Mouse (Mus musculus): ENCODE results near the gene Stmnd1. TPM values are rescaled to one million over a fixed set of nuclear protein-coding genes. Genes with fewer than 3 reads are reported as not detected.
"Not testable (repeated sequence)": the region's sequence is repeated elsewhere in the genome, so short reads cannot be mapped to it uniquely, and the experiment has no call there.

The Stmnd1 gene
- polyA plus RNA-seq, 1 experiment from 2014 or later = 0.33 TPM

- no peak for DNase-seq (ENCODE audit: low spot score)
These were observed 14.9 kb downstream of the Stmnd1 start for GRCm38 (mm10) chr13:46288372-46288771.

GRCm38 (mm10) chr13:46290537-46290936, 17.0 kb downstream of the Stmnd1 start:
- DNase-seq (ENCODE audit: low spot score) = peak; percentile 28

- no peak for DNase-seq (ENCODE audit: low spot score)
These were observed 20.8 kb downstream of the Stmnd1 start for GRCm38 (mm10) chr13:46294365-46294764.

- DNase-seq (ENCODE audit: low spot score) = no peak
These were observed 24.2 kb downstream of the Stmnd1 start for GRCm38 (mm10) chr13:46297701-46298100.

- peak; percentile 77 for DNase-seq (ENCODE audit: low spot score)
These were observed 37.3 kb downstream of the Stmnd1 start for GRCm38 (mm10) chr13:46310790-46311189.

GRCm38 (mm10) chr13:46313176-46313575, 39.7 kb downstream of the Stmnd1 start:
- no peak for DNase-seq (ENCODE audit: low spot score)

- DNase-seq (ENCODE audit: low spot score) = no peak
These were observed 41.6 kb downstream of the Stmnd1 start for GRCm38 (mm10) chr13:46315165-46315564.

- no peak for DNase-seq (ENCODE audit: low spot score)
These were observed 52.9 kb downstream of the Stmnd1 start for GRCm38 (mm10) chr13:46326351-46326985.

GRCm38 (mm10) chr13:46335020-46335419, 61.5 kb downstream of the Stmnd1 start:
- DNase-seq (ENCODE audit: low spot score) = no peak

GRCm38 (mm10) chr13:46336281-46336680, 62.8 kb downstream of the Stmnd1 start:
- not testable (repeated sequence) for DNase-seq (ENCODE audit: low spot score)

- DNase-seq (ENCODE audit: low spot score) = peak; percentile 27
These were observed 64.3 kb downstream of the Stmnd1 start for GRCm38 (mm10) chr13:46337791-46338190.

GRCm38 (mm10) chr13:46339954-46340353, 66.4 kb downstream of the Stmnd1 start:
- peak; percentile 96 for DNase-seq (ENCODE audit: low spot score)

- peak; percentile 49 for DNase-seq (ENCODE audit: low spot score)
These were observed 67.1 kb downstream of the Stmnd1 start for GRCm38 (mm10) chr13:46340583-46340982.

GRCm38 (mm10) chr13:46341419-46341818, 67.9 kb downstream of the Stmnd1 start:
- no peak for DNase-seq (ENCODE audit: low spot score)

- DNase-seq (ENCODE audit: low spot score) = no peak
These were observed 69.7 kb downstream of the Stmnd1 start for GRCm38 (mm10) chr13:46343226-46343625.

- DNase-seq (ENCODE audit: low spot score) = no peak
These were observed 73.5 kb downstream of the Stmnd1 start for GRCm38 (mm10) chr13:46346830-46347512.

GRCm38 (mm10) chr13:46349664-46350063, 76.1 kb downstream of the Stmnd1 start:
- no peak for DNase-seq (ENCODE audit: low spot score)

Other genes starting within 250 kb of the Stmnd1 start
- gene Rbm24, start 144.7 kb downstream of the Stmnd1 start, polyA plus RNA-seq (2015; fragmentation: Nextera tagmentation; extraction: Ambion mirVana) = 1.6 and 3.5 TPM in 2 replicates
- 2.5 and 2.9 TPM in 2 replicates for gene Cap2, start 228.1 kb downstream of the Stmnd1 start, polyA plus RNA-seq (2015; fragmentation: Nextera tagmentation; extraction: Ambion mirVana)

Measured in thymus, postnatal 0 days (tissue).